Mouse (Mus musculus) G1E (cell line): ENCODE data around the gene Eif3f. TPM values are rescaled to one million over a fixed set of nuclear protein-coding genes. Genes with fewer than 3 reads are reported as not detected.

ENCODE experiments used
- ATAC-seq: 2 replicates; pipeline ENCODE4 v1.8.0; 2016; ENCODE audit warnings: mild to moderate bottlenecking; ENCODE audit not compliant: insufficient number of reproducible peaks, poor library complexity, low FRiP score, severe bottlenecking; ENCODE audit errors: extremely low read depth
- DNase-seq: peaks from one replicate; pipeline ENCODE4 v3.0.0; 2012; ENCODE audit warnings: low spot score
- H3K27me3 ChIP-seq: 2 replicates; pipeline ENCODE4 v1.6.1; 2012; ENCODE audit warnings: mild to moderate bottlenecking, low read length, inconsistent platforms; ENCODE audit not compliant: insufficient read depth
- H3K36me3 ChIP-seq: replicated peaks from 2 replicates; pipeline ENCODE3; 2012; ENCODE audit warnings: mild to moderate bottlenecking, inconsistent platforms
- H3K4me1 ChIP-seq: 2 replicates; pipeline ENCODE4 v1.6.1; 2012; ENCODE audit warnings: low read depth, low read length, inconsistent platforms, mixed read lengths; ENCODE audit not compliant: insufficient read depth
- H3K4me3 ChIP-seq: 2 replicates; pipeline ENCODE4 v1.5.1; 2012; ENCODE audit warnings: low read depth, mild to moderate bottlenecking, inconsistent platforms, low read length, moderate library complexity, mixed read lengths
- H3K9me3 ChIP-seq: replicated peaks from 2 replicates; pipeline ENCODE4 v1.6.1; 2012; ENCODE audit warnings: inconsistent platforms
- CTCF ChIP-seq: IDR thresholded peaks from 2 replicates; pipeline ENCODE4 v1.5.1; 2012; ENCODE audit warnings: low read depth, low read length, inconsistent platforms, mixed read lengths
- GATA1 ChIP-seq: IDR thresholded peaks from 2 replicates; pipeline ENCODE4 v1.6.1; 2012; ENCODE audit warnings: borderline replicate concordance, low read length, inconsistent platforms, mixed read lengths
- GATA2 ChIP-seq: IDR thresholded peaks from 2 replicates; pipeline ENCODE4 v1.6.1; 2012; ENCODE audit warnings: low read depth, low read length, inconsistent platforms, borderline replicate concordance
- POLR2AphosphoS5 ChIP-seq: IDR thresholded peaks from 2 replicates; pipeline ENCODE4 v1.6.1; 2012; ENCODE audit warnings: low read depth, low read length, inconsistent platforms; ENCODE audit not compliant: insufficient replicate concordance
- TAL1 ChIP-seq: conservative IDR thresholded peaks from 2 replicates; pipeline ENCODE4 v1.6.1; 2012; ENCODE audit warnings: low read depth, low read length, inconsistent platforms, mixed read lengths
- polyA plus RNA-seq: library from polyadenylated mRNA; stranded (reverse); fragments of >175 nt; gene quantifications from 2 replicates; pipeline ENCODE4 v1.2.3, GENCODE M21; 2012
- total RNA-seq, 2 experiments: library from RNA; stranded (forward) in 1 of 2; stranded (reverse) in 1 of 2; fragments of 200-1000 nt in 1 of 2; fragments of >200 nt in 1 of 2; fragmentation: Nextera tagmentation in 1 of 2; gene quantifications; 2 replicates each; pipeline ENCODE4 v1.2.3; 2014 to 2017

Gene Eif3f
- total and polyA plus RNA-seq, 3 experiments: 111 to 677 (median 223) TPM

DNA sequence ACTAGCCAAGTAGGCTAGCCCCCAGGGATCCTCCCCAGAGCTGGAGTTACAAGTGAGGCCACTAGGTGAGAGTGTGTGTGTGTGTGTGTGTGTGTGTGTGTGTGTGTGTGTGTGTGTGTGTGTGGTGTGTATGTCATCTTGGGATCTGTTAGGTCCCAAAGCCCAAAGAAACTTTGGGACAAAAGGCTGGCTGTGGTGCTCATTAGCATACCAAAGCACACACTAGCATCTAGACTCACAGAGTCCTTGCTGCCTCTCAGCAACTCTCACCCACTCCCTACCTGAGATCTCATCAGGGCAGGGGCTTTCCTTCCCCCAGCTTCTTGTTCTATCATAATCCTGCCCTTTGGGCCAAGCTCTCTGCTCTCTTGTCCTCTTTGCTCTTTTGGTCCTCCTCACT lies 14.4 kb downstream of the Eif3f start:
- H3K27me3 ChIP-seq: peaks cover 20% of the 10 kb centered on the region
- ATAC-seq (no peak), DNase-seq (no peak)
- H3K4me3 ChIP-seq: no peak overlapping the region
- TF ChIP-seq CTCF (no peak), GATA1 (no peak), TAL1 (no peak), POLR2AphosphoS5 (no peak), GATA2 (no peak)
- H3K4me1 ChIP-seq: no peaks in the 10 kb centered on the region; the same call in 1 of the 2 replicates
- peaks cover 9% of the 10 kb centered on the region for H3K9me3 ChIP-seq
- H3K36me3 ChIP-seq: peaks cover 35% of the 10 kb centered on the region

DNA sequence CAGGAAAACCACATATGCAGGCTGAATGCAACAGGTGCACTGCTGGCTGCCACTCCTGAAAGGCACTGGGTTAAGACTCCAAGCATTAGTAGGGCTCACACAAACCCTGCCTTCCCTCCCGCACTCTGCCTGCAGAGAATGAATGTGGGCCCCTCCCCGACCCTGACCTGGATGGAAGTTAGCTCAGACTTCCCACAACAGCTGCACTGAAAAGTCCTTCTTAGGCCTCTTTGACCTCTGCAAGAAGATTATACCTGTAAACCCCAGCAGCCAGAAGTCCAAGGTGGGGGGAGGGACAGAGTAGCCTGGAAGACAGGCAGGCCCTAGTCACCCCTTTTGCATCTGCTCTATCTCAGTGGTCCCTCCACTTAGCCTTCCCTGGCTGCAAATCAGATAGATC lies 15.1 kb downstream of the Eif3f start:
- Histone ChIP-seq H3K36me3 (peaks cover 28% of the 10 kb centered on the region), H3K4me1 (no peaks in the 10 kb centered on the region; the same call in 1 of the 2 replicates), H3K9me3 (peaks cover 9% of the 10 kb centered on the region), H3K4me3 (no peak overlapping the region), H3K27me3 (peaks cover 20% of the 10 kb centered on the region)
- ATAC-seq (no peak), DNase-seq (no peak)
- TF ChIP-seq POLR2AphosphoS5 (no peak), CTCF (no peak), TAL1 (no peak), GATA1 (no peak)

DNA sequence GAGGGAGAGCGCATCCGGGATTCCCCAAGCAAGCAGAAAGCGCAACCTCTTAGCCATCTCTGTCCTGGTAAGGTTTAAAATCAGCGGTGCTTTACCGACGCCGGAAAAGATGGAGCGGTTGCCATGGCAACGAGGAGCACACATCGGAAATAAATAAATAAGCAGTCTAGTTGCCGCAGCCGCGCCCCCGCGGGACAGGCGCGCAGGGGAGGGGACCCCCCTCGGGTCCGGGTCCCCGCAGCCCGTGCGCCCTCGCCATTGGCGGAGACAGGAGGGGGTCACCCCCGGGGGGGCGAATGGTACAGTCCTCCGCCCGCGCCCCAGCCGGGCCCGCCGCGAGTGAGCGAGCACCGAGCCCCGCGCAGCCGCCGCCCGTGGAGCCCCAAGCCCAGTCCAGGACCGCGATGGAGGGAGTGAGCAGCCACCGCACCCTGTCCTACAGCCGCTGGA lies 16.1 kb downstream of the Eif3f start, which contains the start of gene Tub:
Gene Tub, plus strand, starts transcription at position 27 of the 450 bp plus-strand sequence.
- no peak for DNase-seq
- H3K9me3 ChIP-seq: peaks cover 9% of the 10 kb centered on the region
- H3K4me3 ChIP-seq: no peak within 1 kb of the TSS
- ATAC-seq: no peak
- H3K36me3 ChIP-seq: peaks cover 21% of the 10 kb centered on the region
- TF ChIP-seq GATA2 (no peak), TAL1 (no peak), CTCF (no peak), POLR2AphosphoS5 (no peak), GATA1 (no peak)
- peaks cover 20% of the 10 kb centered on the region for H3K27me3 ChIP-seq
- H3K4me1 ChIP-seq: no peaks in the 10 kb centered on the region; the same call in 1 of the 2 replicates

DNA sequence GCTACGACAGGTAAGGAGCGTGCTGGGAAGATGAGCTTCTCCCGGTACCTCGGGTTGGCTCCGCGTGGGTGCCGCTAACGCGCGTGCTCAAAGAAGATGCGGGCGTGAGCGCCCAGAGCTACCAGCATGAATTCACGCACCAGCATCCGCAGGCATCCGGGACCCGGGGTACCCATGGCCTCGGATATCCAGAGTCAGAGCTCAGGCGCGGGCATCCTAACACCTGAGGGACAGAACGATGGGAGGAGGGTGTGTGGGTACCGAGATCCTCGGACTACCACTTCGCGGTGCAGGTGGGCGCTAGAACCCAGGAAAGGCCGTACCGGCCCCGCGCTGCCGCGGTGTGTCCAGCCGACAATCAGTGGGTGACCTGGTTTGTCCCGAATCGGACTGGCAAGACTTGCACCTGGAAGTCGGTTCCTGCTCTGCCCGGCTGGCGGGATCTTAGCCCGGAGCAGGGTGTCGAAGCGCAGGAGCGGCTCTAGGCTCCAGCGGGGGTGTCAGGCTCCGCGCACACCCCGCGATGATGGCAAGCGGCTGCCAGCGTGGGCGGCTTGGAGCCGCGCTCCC lies 16.6 kb downstream of the Eif3f start:
- no peak for DNase-seq
- no peak for ATAC-seq
- peaks cover 20% of the 10 kb centered on the region for H3K27me3 ChIP-seq
- H3K36me3 ChIP-seq: peaks cover 16% of the 10 kb centered on the region
- H3K4me1 ChIP-seq: no peaks in the 10 kb centered on the region; the same call in 1 of the 2 replicates
- H3K9me3 ChIP-seq: peaks cover 9% of the 10 kb centered on the region
- H3K4me3 ChIP-seq: no peak overlapping the region
- TF ChIP-seq GATA2 (no peak), POLR2AphosphoS5 (no peak), CTCF (no peak), GATA1 (no peak), TAL1 (no peak)

DNA sequence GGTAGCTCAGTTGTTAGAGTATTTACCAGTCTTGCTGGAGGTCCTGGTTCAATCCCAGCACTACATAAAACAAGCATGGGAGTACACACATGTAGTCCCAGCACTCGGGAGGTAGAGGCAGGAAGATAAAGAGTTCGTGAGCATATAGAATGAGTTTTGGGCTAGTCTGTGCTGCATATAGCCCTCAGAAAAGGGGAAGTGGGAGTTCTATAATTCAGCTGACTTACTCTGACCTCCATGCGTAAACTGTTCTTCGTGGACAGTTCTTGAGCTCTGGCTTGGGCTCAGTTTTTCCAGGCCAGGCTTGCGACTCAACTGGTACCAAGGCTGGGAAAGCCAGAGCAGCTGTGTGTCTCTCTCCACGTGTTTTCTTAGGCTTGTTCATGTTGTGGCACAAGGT lies 18.6 kb downstream of the Eif3f start:
- no peaks in the 10 kb centered on the region for H3K36me3 ChIP-seq
- peaks cover 9% of the 10 kb centered on the region for H3K9me3 ChIP-seq
- ATAC-seq (no peak), DNase-seq (no peak)
- H3K27me3 ChIP-seq: peaks cover 20% of the 10 kb centered on the region
- H3K4me1 ChIP-seq: no peaks in the 10 kb centered on the region; the same call in 1 of the 2 replicates
- no peak for TF ChIP-seq TAL1
- TF ChIP-seq CTCF: no peak
- TF ChIP-seq GATA1: no peak
- no peak for TF ChIP-seq GATA2
- TF ChIP-seq POLR2AphosphoS5: no peak
- no peak overlapping the region for H3K4me3 ChIP-seq

DNA sequence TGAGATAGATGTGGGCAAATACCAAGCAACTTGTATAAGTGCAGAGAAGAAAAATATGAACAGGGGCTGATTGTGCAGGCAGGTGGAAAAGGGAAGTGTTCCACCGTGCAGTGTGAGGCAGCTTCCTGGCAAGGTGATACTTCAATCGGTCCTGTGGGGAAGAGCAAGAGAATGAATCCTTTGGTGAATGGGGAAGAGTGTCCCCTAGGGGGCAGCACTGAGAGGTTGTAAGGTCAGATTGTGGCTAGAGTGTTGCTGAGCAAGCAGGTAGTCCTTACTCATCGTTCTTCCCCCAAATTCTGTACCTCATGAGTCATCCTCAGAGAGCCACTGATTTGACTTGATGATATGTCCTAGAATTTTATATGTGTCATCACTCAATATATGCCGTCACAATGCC lies 20.0 kb downstream of the Eif3f start:
- Histone ChIP-seq H3K27me3 (peaks cover 19% of the 10 kb centered on the region), H3K36me3 (no peaks in the 10 kb centered on the region), H3K9me3 (peaks cover 9% of the 10 kb centered on the region), H3K4me1 (no peaks in the 10 kb centered on the region; the same call in 1 of the 2 replicates), H3K4me3 (no peak overlapping the region)
- ATAC-seq (no peak), DNase-seq (no peak)
- TF ChIP-seq CTCF: peak; percentile 72
- no peak for TF ChIP-seq TAL1
